In genomic region chr7:110120157-110120784, GRCm38 (mm10) we compare ENCODE assay signal across 12 mouse cellular contexts. TPM values are rescaled to one million over a fixed set of nuclear protein-coding genes. Genes with fewer than 3 reads are reported as not detected.
DNase-seq lines count a peak whose midpoint lies in the region; ATAC-seq and TF ChIP-seq lines count a peak whose summit lies in the region.
"Had no signal": no experiment of that assay in that cellular context is flagged by ENCODE, and none has a peak within 500 bp of the region (broad histone marks: within the 10 kb centered on the region; RNA-seq: fewer than 3 reads in every experiment).

No protein-coding gene starts in this region.

- peaks cover 12% of the 10 kb centered on the region for H3K36me3 ChIP-seq in midbrain, embryonic 10.5 days
- H3K36me3 ChIP-seq in midbrain, postnatal 0 days (ENCODE audit: insufficient read depth, low read length) = no peaks in the 10 kb centered on the region
- H3K36me3 ChIP-seq in limb, embryonic 15.5 days = no peaks in the 10 kb centered on the region
- no peaks in the 10 kb centered on the region for H3K36me3 ChIP-seq in stomach, postnatal 0 days (ENCODE audit: control insufficient read depth, insufficient read depth, low read length)
- H3K36me3 ChIP-seq: neural tube, embryonic 15.5 days had no signal

- H3K27me3 ChIP-seq in midbrain, embryonic 10.5 days (ENCODE audit: low read depth, poor library complexity, severe bottlenecking) = no peaks in the 10 kb centered on the region
- H3K27me3 ChIP-seq in midbrain, postnatal 0 days (ENCODE audit: insufficient read depth, low read length) = no peaks in the 10 kb centered on the region
- no peaks in the 10 kb centered on the region for H3K27me3 ChIP-seq in limb, embryonic 15.5 days
- no peaks in the 10 kb centered on the region for H3K27me3 ChIP-seq in stomach, postnatal 0 days (ENCODE audit: control insufficient read depth, insufficient read depth, low read length)
- H3K27me3 ChIP-seq: neural tube, embryonic 15.5 days had no signal

- no peaks in the 10 kb centered on the region for H3K9me3 ChIP-seq in midbrain, embryonic 10.5 days (replicated peaks)
- H3K9me3 ChIP-seq in midbrain, postnatal 0 days (ENCODE audit: low read length) = no peaks in the 10 kb centered on the region
- no peaks in the 10 kb centered on the region for H3K9me3 ChIP-seq in limb, embryonic 15.5 days
- no peaks in the 10 kb centered on the region for H3K9me3 ChIP-seq in stomach, postnatal 0 days (ENCODE audit: control insufficient read depth, low read length)
- H3K9me3 ChIP-seq: neural tube, embryonic 15.5 days had no signal

- no peak overlapping the region for H3K27ac ChIP-seq in midbrain, embryonic 10.5 days (replicated peaks)
- H3K27ac ChIP-seq in midbrain, postnatal 0 days (ENCODE audit: low read depth, low read length) = no peak overlapping the region
- H3K27ac ChIP-seq in limb, embryonic 15.5 days = no peak overlapping the region
- peak overlapping the region; percentile 91 for H3K27ac ChIP-seq in stomach, postnatal 0 days (replicated peaks)
- H3K27ac ChIP-seq: hindbrain, embryonic 14.5 days; neural tube, embryonic 15.5 days had no signal

- no peak overlapping the region for H3K9ac ChIP-seq in midbrain, postnatal 0 days (replicated peaks; ENCODE audit: low read length, poor library complexity, severe bottlenecking)
- no peak overlapping the region for H3K9ac ChIP-seq in limb, embryonic 15.5 days
- no peak overlapping the region for H3K9ac ChIP-seq in stomach, postnatal 0 days (ENCODE audit: low read length)
- H3K9ac ChIP-seq: hindbrain, embryonic 14.5 days had no signal

- no peak for TF ChIP-seq EP300 in stomach, postnatal 0 days (optimal IDR thresholded peaks at IDR 0.05)

- no peak overlapping the region for H3K4me2 ChIP-seq in midbrain, postnatal 0 days (ENCODE audit: low read depth, low read length, poor library complexity, severe bottlenecking)
- H3K4me2 ChIP-seq in limb, embryonic 15.5 days = 0 out of 2 replicates have a peak overlapping the region, but pooled peaks have one; percentile 72
- H3K4me2 ChIP-seq in stomach, postnatal 0 days (replicated peaks; ENCODE audit: low read depth) = peak overlapping the region; percentile 87; the same call in 1 of the 2 replicates

- H3K4me3 ChIP-seq in midbrain, embryonic 10.5 days = peak overlapping the region; percentile 99; the same call in 1 of the 2 replicates
- H3K4me3 ChIP-seq in midbrain, postnatal 0 days (ENCODE audit: low read depth, low read length) = no peak overlapping the region
- H3K4me3 ChIP-seq in limb, embryonic 15.5 days = no peak overlapping the region
- no peak overlapping the region for H3K4me3 ChIP-seq in stomach, postnatal 0 days (ENCODE audit: low read depth, low read length)

- H3K4me1 ChIP-seq in midbrain, embryonic 10.5 days = peaks cover 30% of the 10 kb centered on the region
- H3K4me1 ChIP-seq in midbrain, postnatal 0 days (ENCODE audit: insufficient read depth, low read length) = no peaks in the 10 kb centered on the region
- H3K4me1 ChIP-seq in limb, embryonic 15.5 days = peaks cover 5% of the 10 kb centered on the region
- H3K4me1 ChIP-seq in stomach, postnatal 0 days (replicated peaks; ENCODE audit: control insufficient read depth, insufficient read depth) = no peaks in the 10 kb centered on the region; the same call in 1 of the 2 replicates

- no peak for TF ChIP-seq CTCF in midbrain, postnatal 0 days (IDR thresholded peaks at IDR 0.05)
- no peak for TF ChIP-seq CTCF in stomach, postnatal 0 days (IDR thresholded peaks at IDR 0.05; ENCODE audit: low read depth)

- 86% methylated on average over 2 of the region's 2 CpGs for WGBS in midbrain, embryonic 10.5 days
- WGBS in midbrain, postnatal 0 days = 81% methylated on average over 2 of the region's 2 CpGs
- 80% methylated on average over 2 of the region's 2 CpGs for WGBS in limb, embryonic 15.5 days
- WGBS in stomach, postnatal 0 days = 65% methylated on average over 2 of the region's 2 CpGs

- no peak for ATAC-seq in midbrain, postnatal 0 days (ENCODE audit: low FRiP score)
- no peak for ATAC-seq in limb, embryonic 15.5 days (ENCODE audit: insufficient number of reproducible peaks, low FRiP score, low TSS enrichment, low read depth)
- ATAC-seq in stomach, postnatal 0 days (ENCODE audit: low FRiP score, low TSS enrichment) = no peak

- peak; percentile 6 for DNase-seq in heart, adult 8-10 months (ENCODE audit: low spot score)
- no peak for DNase-seq in heart, adult 9 months (ENCODE audit: low spot score in 2 of 2)
- DNase-seq in midbrain, embryonic 10.5 days (ENCODE audit: low spot score) = no peak
- DNase-seq in midbrain, postnatal 0 days (ENCODE audit: low spot score) = no peak
- no peak for DNase-seq in stomach, postnatal 0 days (ENCODE audit: low spot score)
- DNase-seq in cerebellum, postnatal 4 days (ENCODE audit: low spot score in 2 of 2) = no peak
- DNase-seq in MN1 (ENCODE audit: low spot score) = no peak
- DNase-seq: cerebellum, adult 11 months; right cerebral cortex, postnatal 14 days had no signal

RNA-seq across cellular contexts. Expression of gene Wee1, which starts 1.6 kb away (rescaled TPM):
- total RNA-seq in heart, adult 8-10 months (2022) = 10 to 100 TPM in 2 of 4 experiments, 1 to 10 TPM in 2; 9.4 to 15.2 (median 11.6) TPM
- polyA plus RNA-seq in midbrain, embryonic 10.5 days (2016; fragmentation: Nextera tagmentation; extraction: Ambion mirVana) = 28.7 and 28.9 TPM in 2 replicates
- total RNA-seq in midbrain, postnatal 0 days (2014; rRNA removed) = 4.1 and 5.1 TPM in 2 replicates
- 3.6 and 3.7 TPM in 2 replicates for polyA plus RNA-seq in midbrain, postnatal 0 days (2015; fragmentation: Nextera tagmentation; extraction: Ambion mirVana)
- 18.7 and 20.5 TPM in 2 replicates for polyA plus RNA-seq in limb, embryonic 15.5 days (2015; fragmentation: Nextera tagmentation; extraction: Ambion mirVana)
- 14.5 and 16.6 TPM in 2 replicates for polyA plus RNA-seq in stomach, postnatal 0 days (2015; fragmentation: Nextera tagmentation; extraction: Ambion mirVana)

RNA-seq across cellular contexts. Expression of gene Zfp143, which starts 59.3 kb away (rescaled TPM):
- total RNA-seq in heart, adult 8-10 months (2022) = 10 to 100 TPM in 1 of 4 experiments, 1 to 10 TPM in 3; 8.0 to 11.8 (median 8.8) TPM
- polyA plus RNA-seq in midbrain, embryonic 10.5 days (2016; fragmentation: Nextera tagmentation; extraction: Ambion mirVana) = 26.9 and 31.0 TPM in 2 replicates
- total RNA-seq in midbrain, postnatal 0 days (2014; rRNA removed) = 6.7 and 8.6 TPM in 2 replicates
- 4.9 and 5.8 TPM in 2 replicates for polyA plus RNA-seq in midbrain, postnatal 0 days (2015; fragmentation: Nextera tagmentation; extraction: Ambion mirVana)
- 17.9 and 18.6 TPM in 2 replicates for polyA plus RNA-seq in limb, embryonic 15.5 days (2015; fragmentation: Nextera tagmentation; extraction: Ambion mirVana)
- 6.0 and 6.4 TPM in 2 replicates for polyA plus RNA-seq in stomach, postnatal 0 days (2015; fragmentation: Nextera tagmentation; extraction: Ambion mirVana)
